Mouse (Mus musculus) E14TG2a.4 (cell line): ENCODE data around the gene Bend3.

Experiments used
- H3K27me3 ChIP-seq: 2 replicates; pipeline ENCODE4 v1.6.1; 2014; ENCODE audit warnings: low read length, control low read depth; ENCODE audit not compliant: insufficient read depth
- H3K36me3 ChIP-seq: 2 replicates; pipeline ENCODE4 v1.6.1; 2014; ENCODE audit warnings: low read length, control low read depth; ENCODE audit not compliant: insufficient read depth
- H3K4me1 ChIP-seq: replicated peaks from 2 replicates; pipeline ENCODE4 v1.6.1; 2014; ENCODE audit warnings: low read depth, low read length, control low read depth
- H3K4me3 ChIP-seq: replicated peaks from 2 replicates; pipeline ENCODE4 v1.5.1; 2014; ENCODE audit warnings: mild to moderate bottlenecking, low read length
- H3K9me3 ChIP-seq: 2 replicates; pipeline ENCODE4 v1.6.1; 2014; ENCODE audit warnings: low read length, control low read depth
- CTCF ChIP-seq: conservative IDR thresholded peaks from 2 replicates; pipeline ENCODE4 v1.5.1; 2014; ENCODE audit warnings: low read length
- NANOG ChIP-seq: IDR thresholded peaks from 2 replicates; pipeline ENCODE4 v1.6.1; 2014; ENCODE audit warnings: borderline replicate concordance, low read length, mixed read lengths
- POU5F1 ChIP-seq: IDR thresholded peaks from 2 replicates; pipeline ENCODE4 v1.6.1; 2014; ENCODE audit warnings: low read length, borderline replicate concordance

Bend3 gene

GRCm38 (mm10) chr10:43557630-43558165 lies 79.1 kb downstream of the Bend3 start:
- TF ChIP-seq CTCF: no peak
- TF ChIP-seq NANOG: no peak
- TF ChIP-seq POU5F1: no peak
- Histone ChIP-seq H3K36me3 (no peaks in the 10 kb centered on the region), H3K27me3 (no peaks in the 10 kb centered on the region), H3K4me3 (no peak overlapping the region), H3K4me1 (peaks cover 9% of the 10 kb centered on the region), H3K9me3 (peaks cover 7% of the 10 kb centered on the region)

- Histone ChIP-seq H3K4me1 (peaks cover 9% of the 10 kb centered on the region), H3K9me3 (peaks cover 11% of the 10 kb centered on the region), H3K27me3 (peaks cover 3% of the 10 kb centered on the region; the same call in 1 of the 2 replicates), H3K4me3 (peak overlapping the region; percentile 33), H3K36me3 (no peaks in the 10 kb centered on the region)
- TF ChIP-seq CTCF: no peak
- no peak for TF ChIP-seq NANOG
- no peak for TF ChIP-seq POU5F1
Measured at GRCm38 (mm10) chr10:43559313-43559712, 80.7 kb downstream of the Bend3 start.

- TF ChIP-seq NANOG (no peak), CTCF (peak; percentile 78), POU5F1 (no peak)
- peaks cover 3% of the 10 kb centered on the region; the same call in 1 of the 2 replicates for H3K27me3 ChIP-seq
- H3K9me3 ChIP-seq: peaks cover 11% of the 10 kb centered on the region
- H3K4me1 ChIP-seq: peaks cover 9% of the 10 kb centered on the region
- no peaks in the 10 kb centered on the region for H3K36me3 ChIP-seq
- no peak overlapping the region for H3K4me3 ChIP-seq
Measured at GRCm38 (mm10) chr10:43560765-43561164, 82.1 kb downstream of the Bend3 start.

- Histone ChIP-seq H3K9me3 (peaks cover 11% of the 10 kb centered on the region), H3K4me3 (no peak overlapping the region), H3K27me3 (peaks cover 3% of the 10 kb centered on the region; the same call in 1 of the 2 replicates), H3K4me1 (peaks cover 9% of the 10 kb centered on the region), H3K36me3 (no peaks in the 10 kb centered on the region)
- TF ChIP-seq POU5F1 (no peak), CTCF (peak; percentile 39)
Measured at GRCm38 (mm10) chr10:43561311-43561710, 82.7 kb downstream of the Bend3 start.
